Mouse (Mus musculus) CH12.LX (cell line): ENCODE results near the gene Top3b. TPM values are rescaled to one million over a fixed set of nuclear protein-coding genes. Genes with fewer than 3 reads are reported as not detected.

ENCODE experiments used
- DNase-seq: peaks from one replicate; pipeline ENCODE4 v3.0.0-alpha.2; 2013; ENCODE audit errors: extremely low read depth
- H3K27ac ChIP-seq: 2 replicates; pipeline ENCODE4 v1.5.1; 2012; ENCODE audit warnings: low read depth, mild to moderate bottlenecking, control low read depth, moderate library complexity; ENCODE audit not compliant: insufficient read depth
- H3K27me3 ChIP-seq: replicated peaks from 2 replicates; pipeline ENCODE3; 2012; ENCODE audit warnings: inconsistent platforms
- H3K36me3 ChIP-seq, 2 experiments: replicated peaks in 1 of 2; 2 replicates each; pipeline versions ENCODE3 to v1.6.1; 2012; ENCODE audit warnings: inconsistent platforms in 1 of 2, low read length in 1 of 2, mild to moderate bottlenecking in 1 of 2, mixed read lengths in 1 of 2, moderate library complexity in 1 of 2; ENCODE audit not compliant: control insufficient read depth in 1 of 2, insufficient read depth in 1 of 2
- H3K4me1 ChIP-seq, 2 experiments: 2 replicates each; pipeline ENCODE4 v1.6.1; 2012; ENCODE audit warnings: inconsistent platforms in 1 of 2, moderate library complexity in 1 of 2; ENCODE audit not compliant: insufficient read depth in 2 of 2, control insufficient read depth in 1 of 2
- H3K4me2 ChIP-seq: 2 replicates; pipeline ENCODE4 v1.6.1; 2012; ENCODE audit warnings: low read depth, mild to moderate bottlenecking, control low read depth; ENCODE audit not compliant: poor library complexity, insufficient read depth, severe bottlenecking
- H3K4me3 ChIP-seq, 3 experiments: fragments of 150-350 bp in 1 of 3; sonication (generic) in 1 of 3; replicated peaks in 1 of 3; 2 replicates each; pipeline versions ENCODE3 to v1.5.1; 2011 to 2012; ENCODE audit warnings: low read depth in 2 of 3, low read length in 2 of 3, mild to moderate bottlenecking in 2 of 3, moderate library complexity in 2 of 3, control low read depth in 1 of 3, improper control_type of control experiment in 1 of 3, inconsistent platforms in 1 of 3, mixed read lengths in 1 of 3; ENCODE audit not compliant: poor library complexity in 1 of 3
- H3K79me2 ChIP-seq: replicated peaks from 2 replicates; pipeline ENCODE4 v1.6.1; 2012; ENCODE audit warnings: mild to moderate bottlenecking, moderate library complexity; ENCODE audit not compliant: control insufficient read depth, poor library complexity, insufficient read depth, severe bottlenecking; ENCODE audit errors: extremely low read depth
- H3K9ac ChIP-seq: 2 replicates; pipeline ENCODE4 v1.6.1; 2012; ENCODE audit warnings: low read depth, mild to moderate bottlenecking, control low read depth, moderate library complexity; ENCODE audit not compliant: insufficient read depth
- H3K9me3 ChIP-seq: replicated peaks from 2 replicates; pipeline ENCODE3; 2012; ENCODE audit warnings: low read length, inconsistent platforms, mixed read lengths
- BHLHE40 ChIP-seq: IDR thresholded peaks from 2 replicates; pipeline ENCODE4 v1.6.1; 2011; ENCODE audit warnings: mild to moderate bottlenecking, low read depth, low read length, improper control_type of control experiment
- CTCF ChIP-seq, 2 experiments: IDR thresholded peaks in 1 of 2; conservative IDR thresholded peaks in 1 of 2; 2 replicates each; pipeline ENCODE4 v1.5.1; 2011 to 2012; ENCODE audit warnings: low read depth in 2 of 2, low read length in 2 of 2, improper control_type of control experiment in 1 of 2, inconsistent platforms in 1 of 2, mild to moderate bottlenecking in 1 of 2, moderate library complexity in 1 of 2
- ELF1 ChIP-seq: IDR thresholded peaks from 2 replicates; pipeline ENCODE4 v1.6.1; 2014; ENCODE audit warnings: low read depth, mild to moderate bottlenecking, inconsistent platforms, low read length, improper control_type of control experiment
- JUND ChIP-seq: conservative IDR thresholded peaks from 2 replicates; pipeline ENCODE4 v1.6.1; 2011; ENCODE audit warnings: low read depth, low read length, improper control_type of control experiment
- MAX ChIP-seq: IDR thresholded peaks from 2 replicates; pipeline ENCODE4 v1.6.1; 2011; ENCODE audit warnings: low read length, improper control_type of control experiment
- MAZ ChIP-seq: IDR thresholded peaks from 2 replicates; pipeline ENCODE4 v1.6.1; 2012; ENCODE audit warnings: low read depth, mild to moderate bottlenecking, inconsistent platforms, low read length, improper control_type of control experiment, moderate library complexity
- MEF2A ChIP-seq: IDR thresholded peaks from 2 replicates; pipeline ENCODE4 v1.6.1; 2014; ENCODE audit warnings: low read depth, mild to moderate bottlenecking, inconsistent platforms, low read length, improper control_type of control experiment, borderline replicate concordance
- MXI1 ChIP-seq: IDR thresholded peaks from 2 replicates; pipeline ENCODE4 v1.6.1; 2011; ENCODE audit warnings: mild to moderate bottlenecking, low read depth, low read length, improper control_type of control experiment
- NELFE ChIP-seq: IDR thresholded peaks from 2 replicates; pipeline ENCODE4 v1.6.1; 2011; ENCODE audit warnings: low read depth, low read length, improper control_type of control experiment
- POLR2A ChIP-seq: IDR thresholded peaks from 2 replicates; pipeline ENCODE4 v1.6.1; 2011; ENCODE audit warnings: low read depth, mild to moderate bottlenecking, improper control_type of control experiment, low read length
- RAD21 ChIP-seq: IDR thresholded peaks from 2 replicates; pipeline ENCODE4 v1.6.1; 2011; ENCODE audit warnings: low read depth, mild to moderate bottlenecking, low read length, improper control_type of control experiment, moderate library complexity
- SMC3 ChIP-seq: IDR thresholded peaks from 2 replicates; pipeline ENCODE4 v1.6.1; 2011; ENCODE audit warnings: low read depth, low read length, improper control_type of control experiment
- TCF12 ChIP-seq: IDR thresholded peaks from 2 replicates; pipeline ENCODE4 v1.6.1; 2014; ENCODE audit warnings: low read depth, mild to moderate bottlenecking, inconsistent platforms, low read length, improper control_type of control experiment
- dilution Hi-C: fragments of 300-500 bp; cut with MboI; formaldehyde crosslinking; loops from 2 replicates; pipeline ENCODE4 v1.14.3; 2020; ENCODE audit warnings: low sequenced_read_pairs; ENCODE audit not compliant: extremely low pct_unique_long_range_greater_than_20kb, extremely low pct_ligation_motif_present
- in situ Hi-C: fragments of 300-500 bp; cut with MboI; formaldehyde crosslinking; loops from 3 replicates; pipeline ENCODE4 v1.14.3; 2019; ENCODE audit warnings: low sequenced_read_pairs, low pct_ligation_motif_present, low pct_unique_long_range_greater_than_20kb, mixed read lengths
- polyA plus RNA-seq: library from polyadenylated mRNA; unstranded; fragments of >175 nt; gene quantifications from 2 replicates; pipeline ENCODE4 v1.2.1, GENCODE M21; 2012; ENCODE audit warnings: low read depth; ENCODE audit not compliant: insufficient read length
- total RNA-seq, 2 experiments: library from RNA; depleted of rRNA; stranded (reverse); fragments of 300-350 nt in 1 of 2; fragments of >200 nt in 1 of 2; gene quantifications; 2 replicates each; pipeline ENCODE4 v1.2.3; 2012 to 2014

Top3b gene
- total and polyA plus RNA-seq, 3 experiments, result 56.7 to 88.4 (median 61.8) TPM

DNA sequence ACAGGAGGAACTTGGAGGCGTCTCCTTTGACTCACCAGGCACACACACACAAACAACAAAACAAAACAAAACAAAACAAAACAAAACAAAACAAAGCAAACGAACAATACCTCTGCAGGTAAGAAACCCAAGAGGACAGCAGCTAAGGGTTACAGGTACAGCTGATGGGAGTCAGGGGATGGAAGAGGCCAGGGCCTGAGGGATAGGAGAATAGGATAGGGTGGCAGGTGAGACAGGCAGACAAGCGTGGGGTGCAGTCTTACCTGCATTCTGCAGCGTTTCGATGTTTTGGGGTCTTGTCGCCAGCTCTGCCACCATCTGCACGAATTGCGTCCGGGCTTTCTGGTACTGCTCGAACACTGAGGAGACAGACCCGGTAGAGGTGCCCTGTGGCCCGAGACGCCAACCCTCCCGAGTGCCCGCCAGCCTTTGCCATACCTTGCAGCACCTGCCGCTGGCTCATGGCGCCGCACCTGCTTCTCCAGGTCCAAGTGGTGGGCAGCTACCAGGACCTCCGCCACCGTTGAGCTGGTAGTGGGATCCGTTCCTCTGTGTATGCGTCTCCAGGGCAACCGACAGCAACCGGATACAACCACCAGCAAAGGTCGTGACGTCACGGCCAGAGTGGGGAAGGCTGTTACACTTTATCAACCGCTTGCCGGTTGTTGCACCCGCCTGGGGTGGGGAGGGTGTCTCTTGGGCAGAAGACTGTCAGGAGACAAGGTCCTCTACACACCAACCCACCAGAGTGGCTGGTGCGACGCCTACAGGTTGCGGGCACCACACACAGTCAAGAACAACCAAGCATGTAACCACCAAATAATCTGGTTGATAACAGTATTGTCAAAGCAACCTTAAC is 41.5 kb upstream of the Top3b start, which contains the start of gene Spag6l:
Spag6l (minus strand) TSS at position 700 of the 859 bp plus-strand sequence.
- H3K9me3 ChIP-seq, result no peaks in the 10 kb centered on the region
- no peak within 1 kb of the TSS for H3K27ac ChIP-seq
- no peak within 1 kb of the TSS for H3K9ac ChIP-seq
- in situ Hi-C loops (no loop called here), dilution Hi-C loops (no loop called here)
- DNase-seq, result peak; percentile 31
- H3K4me2 ChIP-seq, result peak within 1 kb of the TSS; percentile 88
- TF ChIP-seq CTCF (conservative IDR thresholded peaks at IDR 0.05 in 1 of 2, IDR thresholded peaks at IDR 0.05 in 1 of 2; ENCODE audit: low read depth in 2 of 2, low read length in 2 of 2), result peak in 1 of 2 experiments; percentile 49; a peak in 2 of 4 replicates
- peak; percentile 22 for TF ChIP-seq RAD21
- TF ChIP-seq MXI1, result 0 out of 2 replicates have a peak, but pooled peaks have one; percentile 19
- TF ChIP-seq JUND, result no peak
- TF ChIP-seq SMC3, result peak; percentile 18; the same call in 1 of the 2 replicates
- no peak for TF ChIP-seq MEF2A
- no peak for TF ChIP-seq ELF1
- TF ChIP-seq BHLHE40, result no peak
- H3K79me2 ChIP-seq, result no peaks in the 10 kb centered on the region
- peaks cover 3 to 7% of the 10 kb centered on the region in 2 experiments; a peak in 2 of 4 replicates for H3K4me1 ChIP-seq
- peak within 1 kb of the TSS in 2 of 3 experiments; percentile 15 to 61 for H3K4me3 ChIP-seq
- no peaks in the 10 kb centered on the region for H3K36me3 ChIP-seq
- H3K27me3 ChIP-seq, result peaks cover 26% of the 10 kb centered on the region

DNA sequence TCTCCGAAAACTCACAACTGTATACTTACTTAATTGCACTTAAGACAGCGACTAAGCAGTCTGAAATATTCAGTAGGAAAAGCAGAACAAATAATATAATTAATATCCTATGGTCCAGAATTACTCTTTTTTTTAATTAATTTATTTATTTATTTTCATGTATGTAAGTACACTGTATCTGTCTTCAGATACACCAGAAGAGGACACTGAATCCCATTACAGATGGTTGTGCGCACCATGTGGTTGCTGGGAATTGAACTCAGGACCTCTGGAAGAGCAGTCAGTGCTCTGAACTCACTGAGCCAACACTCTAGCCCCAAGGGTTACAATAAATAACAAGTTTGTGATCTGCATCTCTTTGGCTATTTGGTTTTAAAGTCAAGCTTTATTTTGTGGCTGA is 40.9 kb upstream of the Top3b start:
- H3K79me2 ChIP-seq, result no peaks in the 10 kb centered on the region
- dilution Hi-C loops, result no loop called here
- TF ChIP-seq MAZ (no peak), NELFE (no peak), POLR2A (no peak), RAD21 (no peak), TCF12 (no peak), BHLHE40 (no peak), MAX (no peak), CTCF (conservative IDR thresholded peaks at IDR 0.05 in 1 of 2, IDR thresholded peaks at IDR 0.05 in 1 of 2; ENCODE audit: low read depth in 2 of 2, low read length in 2 of 2) (no peak)
- TF ChIP-seq, all 38 proteins: peak for 0
- Histone ChIP-seq H3K4me3 (no peak overlapping the region), H3K27ac (no peak overlapping the region), H3K9ac (no peak overlapping the region), H3K9me3 (no peaks in the 10 kb centered on the region), H3K4me1 (peaks cover 3 to 7% of the 10 kb centered on the region in 2 experiments; a peak in 2 of 4 replicates), H3K36me3 (no peaks in the 10 kb centered on the region), H3K27me3 (peaks cover 26% of the 10 kb centered on the region), H3K4me2 (no peak overlapping the region)
- no peak for DNase-seq
- in situ Hi-C loops, result no loop called here
